Mouse (Mus musculus) urinary bladder, postnatal 14 days (tissue): ENCODE results near the gene Gabrr3.
"Not testable (repeated sequence)": the region's sequence is repeated elsewhere in the genome, so short reads cannot be mapped to it uniquely, and the experiment has no call there.

ENCODE experiments used
- DNase-seq: peaks from one replicate; pipeline ENCODE4 v3.0.0; 2021; ENCODE audit warnings: low spot score

Gabrr3 gene

DNA sequence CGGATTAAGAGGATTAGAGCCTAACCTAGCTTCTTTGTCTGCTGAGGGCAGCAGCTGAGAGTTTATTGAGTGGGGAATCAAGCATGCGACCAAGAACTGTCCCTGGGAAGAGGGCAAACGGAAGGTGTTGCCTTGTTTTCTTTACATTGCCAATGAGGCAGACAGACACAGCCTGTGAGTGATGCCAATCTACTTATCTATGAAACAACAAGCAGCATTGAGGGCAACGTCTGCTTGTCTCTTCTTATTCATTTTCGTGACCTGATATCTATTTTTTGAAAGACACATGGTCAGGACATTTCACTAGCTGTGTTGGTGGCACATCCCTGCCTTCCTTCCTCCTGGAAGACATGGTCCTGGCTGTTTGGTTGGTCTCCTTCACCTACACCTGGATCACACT, at the start of gene Gabrr3:
TSS of gene Gabrr3 (plus strand) at position 301 of the 400 bp plus-strand sequence.
- no peak for DNase-seq

DNA sequence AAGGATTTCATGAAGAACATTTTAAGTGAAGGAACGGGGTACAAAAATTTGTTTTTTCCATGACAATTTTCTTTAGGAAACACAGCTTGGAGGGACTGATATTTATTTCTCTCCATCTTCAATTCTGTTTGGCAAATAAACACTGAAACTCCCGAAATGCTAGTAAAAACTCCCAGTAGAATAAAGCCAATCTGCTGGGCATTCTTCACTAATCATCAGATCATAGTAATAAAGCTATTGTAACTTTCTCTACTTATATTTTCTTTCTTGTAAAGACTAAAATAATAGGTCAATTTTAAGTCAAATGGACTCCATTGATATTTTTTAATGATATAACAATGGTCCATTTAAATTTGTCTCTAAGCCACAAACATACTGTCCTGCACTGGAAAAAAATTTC, 43.2 kb upstream of the Gabrr3 start, which contains the start of gene Olfr209:
TSS of gene Olfr209 (minus strand) at position 101 of the 400 bp plus-strand sequence.
- no peak for DNase-seq

GRCm38 (mm10) chr16:59393300-59393699, 13.8 kb upstream of the Gabrr3 start:
- DNase-seq: no peak

DNA sequence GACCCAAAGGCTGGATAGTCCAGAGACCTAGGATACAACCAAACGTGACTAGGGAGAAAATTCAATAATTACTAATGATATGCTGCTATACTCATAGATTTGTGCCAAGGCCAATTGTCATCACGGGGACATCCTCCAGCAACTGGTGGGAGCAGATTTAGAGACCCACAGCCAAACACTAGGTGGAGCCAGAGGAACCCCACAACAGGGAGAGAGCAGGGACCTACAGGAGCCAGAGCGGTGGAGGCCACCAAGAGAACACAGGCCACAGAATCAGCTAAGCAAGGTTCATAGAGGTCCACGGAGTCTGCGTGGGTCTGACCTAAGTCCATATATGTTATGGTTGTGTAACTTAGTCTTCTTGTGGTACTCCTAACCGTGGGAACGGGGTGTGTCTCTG, 6.0 kb upstream of the Gabrr3 start:
- no peak for DNase-seq

- DNase-seq: no peak
Measured at GRCm38 (mm10) chr16:59401985-59402384, 5.1 kb upstream of the Gabrr3 start.

GRCm38 (mm10) chr16:59403684-59404083, 3.4 kb upstream of the Gabrr3 start:
- no peak for DNase-seq

DNA sequence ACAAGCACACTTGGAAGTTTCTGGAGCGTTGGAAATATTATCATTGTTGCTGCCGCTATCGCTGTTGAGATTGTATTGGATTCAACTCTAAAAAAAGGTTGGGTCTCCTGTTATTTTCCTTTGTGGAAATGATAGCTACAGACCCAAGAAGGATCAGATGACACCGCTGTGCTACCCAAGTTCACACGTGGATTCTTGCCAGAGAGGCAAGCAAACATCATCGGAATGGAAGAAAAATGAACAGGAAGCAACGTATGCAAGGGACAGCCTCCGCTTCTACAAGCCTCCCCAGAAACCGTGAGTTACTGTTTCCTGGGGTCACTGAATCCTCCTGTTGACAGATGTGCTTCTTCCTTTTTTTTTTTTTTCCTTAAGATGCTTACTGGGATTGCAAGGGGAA, 2.3 kb upstream of the Gabrr3 start:
- DNase-seq: no peak

DNA sequence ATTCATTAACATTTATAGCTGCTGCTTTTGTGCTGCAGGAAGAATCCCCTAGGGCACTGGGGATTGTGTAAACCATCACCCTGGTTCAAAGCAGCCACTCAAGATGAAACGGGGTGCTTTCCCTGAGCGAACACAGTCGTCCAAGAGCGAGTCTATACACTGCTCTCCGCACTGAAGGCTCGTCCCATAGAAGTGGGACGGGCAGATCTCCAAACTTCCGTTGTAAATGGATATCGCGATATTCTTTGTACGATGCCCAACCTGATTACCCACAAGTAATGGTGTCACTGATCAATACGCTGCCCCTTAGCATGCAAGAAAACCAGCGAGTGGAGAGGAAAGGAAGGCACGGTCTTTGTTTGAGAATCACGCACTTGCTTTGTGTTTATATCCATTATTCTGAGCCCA, 2.2 kb downstream of the Gabrr3 start:
- no peak for DNase-seq

DNA sequence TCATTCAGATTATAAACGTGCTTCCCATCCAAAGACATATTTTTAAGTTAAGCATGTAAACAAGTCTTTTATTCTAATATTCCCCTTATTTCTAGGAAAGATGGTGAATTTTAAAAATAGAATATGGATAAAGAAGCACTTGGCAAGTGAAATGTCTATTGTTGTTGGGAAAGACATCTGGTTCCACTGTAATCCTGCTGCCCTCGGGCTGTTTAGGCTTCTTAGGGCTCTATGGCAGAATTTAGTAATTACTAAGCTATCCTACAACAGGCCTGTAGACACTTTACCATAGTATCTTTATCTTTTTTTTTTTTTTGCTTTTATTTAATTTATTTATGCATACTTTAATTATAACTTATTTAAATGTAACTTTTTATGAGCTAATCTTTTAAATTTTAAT, 2.7 kb downstream of the Gabrr3 start:
- no peak for DNase-seq

DNA sequence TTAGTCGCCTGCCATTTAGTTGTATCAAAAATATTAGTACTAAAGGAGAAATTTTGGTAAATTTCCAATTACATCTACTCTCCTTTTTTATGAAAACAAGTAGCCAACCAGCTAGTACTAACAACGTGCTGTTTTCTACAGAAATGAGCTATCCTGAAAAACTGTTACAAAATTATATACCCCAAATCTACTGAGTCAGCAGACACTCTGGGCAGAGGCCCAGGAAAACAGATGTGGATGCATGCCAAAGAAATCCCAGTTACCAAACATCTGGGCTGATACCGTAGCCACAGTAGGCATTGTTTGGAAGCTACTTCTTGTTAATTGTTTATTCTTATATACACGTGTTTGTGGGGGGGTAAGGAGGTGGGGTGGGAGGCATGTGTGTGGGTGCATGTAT, 6.3 kb downstream of the Gabrr3 start:
- DNase-seq: no peak

- no peak for DNase-seq
Measured at GRCm38 (mm10) chr16:59420237-59420866, 13.2 kb downstream of the Gabrr3 start.

GRCm38 (mm10) chr16:59420867-59421251, 13.7 kb downstream of the Gabrr3 start:
- DNase-seq: peak; percentile 74

- DNase-seq: no peak
Measured at GRCm38 (mm10) chr16:59421571-59422345, 14.6 kb downstream of the Gabrr3 start.

DNA sequence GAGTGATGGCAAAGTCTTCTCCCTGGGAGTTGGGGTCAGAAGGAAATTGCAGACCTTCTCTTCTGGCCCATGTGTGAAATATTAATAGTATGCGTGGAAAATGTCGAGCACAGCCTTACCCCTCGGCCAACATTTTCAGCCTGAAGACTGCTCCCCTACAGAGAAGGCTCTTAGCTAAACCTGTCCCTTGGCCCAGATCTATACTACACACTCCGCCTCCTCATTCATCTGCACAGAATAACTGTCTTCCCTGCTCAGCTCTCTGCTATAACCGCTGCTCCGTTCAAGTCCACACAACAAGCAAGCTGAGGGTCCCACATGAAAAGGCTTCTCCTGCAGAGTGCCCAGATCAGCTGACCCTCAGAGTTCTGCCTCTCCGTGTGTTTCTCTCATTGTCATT, 20.8 kb downstream of the Gabrr3 start:
- no peak for DNase-seq

GRCm38 (mm10) chr16:59433181-59433580, 26.0 kb downstream of the Gabrr3 start:
- no peak for DNase-seq

DNA sequence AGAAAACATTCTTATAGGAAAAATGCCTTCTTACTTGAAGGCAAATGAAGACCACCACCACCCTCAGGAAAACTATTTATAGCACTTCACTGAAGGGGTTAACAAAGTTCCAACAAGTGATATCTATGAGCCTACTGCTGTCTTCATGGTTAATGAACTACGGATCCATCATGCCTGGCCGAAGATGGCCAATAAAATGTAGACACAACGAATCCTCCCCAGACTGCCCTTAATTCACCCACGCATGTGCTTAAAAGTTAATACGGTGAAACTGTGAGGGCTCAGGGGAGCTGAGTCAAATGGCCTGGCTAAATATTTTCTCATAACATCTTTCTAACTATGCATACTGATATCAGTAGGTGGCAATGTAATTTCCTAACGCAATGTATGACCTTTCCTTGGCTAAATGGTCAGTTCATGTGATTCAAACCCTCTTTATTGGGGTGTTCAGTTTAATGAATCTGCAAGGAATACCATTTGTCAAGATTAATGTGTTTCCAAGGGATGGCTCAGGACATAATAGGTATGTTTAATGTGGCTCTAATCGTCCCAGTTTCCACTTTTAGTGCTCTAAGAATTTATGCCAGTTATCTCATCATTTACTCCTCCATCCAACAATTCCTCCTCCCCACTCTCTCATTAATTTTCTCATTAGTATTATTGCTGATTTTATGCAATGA, 37.9 kb downstream of the Gabrr3 start:
- no peak for DNase-seq

DNA sequence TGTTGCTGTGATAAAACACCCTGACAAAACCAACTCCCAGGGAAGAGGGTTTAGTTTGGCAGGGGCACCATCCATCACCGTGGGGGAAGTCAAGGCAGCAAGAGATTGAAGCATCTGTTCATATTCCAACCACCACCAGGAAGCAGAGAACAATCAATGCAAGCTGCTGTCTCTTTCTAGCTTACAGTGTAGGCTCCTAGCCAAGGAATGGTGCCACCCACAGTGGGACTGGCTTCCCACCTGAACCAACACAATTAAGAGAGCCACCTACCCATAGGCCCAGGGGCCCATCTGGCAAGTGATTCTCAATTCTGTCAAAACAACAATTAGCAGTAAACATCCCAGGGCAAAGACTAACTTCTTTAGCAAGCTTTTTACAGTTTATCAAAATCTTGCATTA, 41.0 kb downstream of the Gabrr3 start:
- no peak for DNase-seq

DNA sequence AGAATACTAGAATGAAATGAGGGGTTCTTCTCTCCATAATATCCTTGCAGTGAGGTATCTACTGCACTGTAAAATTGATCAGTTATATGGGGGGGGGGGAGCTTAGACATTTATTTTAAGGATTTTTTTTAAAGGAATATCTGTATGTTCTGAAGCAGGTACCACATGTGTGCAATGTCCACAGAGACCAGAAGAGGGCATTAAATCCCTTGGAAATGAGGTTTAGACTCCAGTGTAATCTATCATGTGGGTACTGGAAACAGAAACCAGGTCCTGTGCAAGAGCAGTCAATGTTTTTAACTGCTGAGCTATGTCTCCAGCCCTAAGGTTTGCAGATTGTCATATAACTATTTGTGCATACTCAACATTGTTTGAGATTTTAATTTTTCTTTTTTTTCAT, 42.0 kb downstream of the Gabrr3 start:
- DNase-seq: no peak

DNA sequence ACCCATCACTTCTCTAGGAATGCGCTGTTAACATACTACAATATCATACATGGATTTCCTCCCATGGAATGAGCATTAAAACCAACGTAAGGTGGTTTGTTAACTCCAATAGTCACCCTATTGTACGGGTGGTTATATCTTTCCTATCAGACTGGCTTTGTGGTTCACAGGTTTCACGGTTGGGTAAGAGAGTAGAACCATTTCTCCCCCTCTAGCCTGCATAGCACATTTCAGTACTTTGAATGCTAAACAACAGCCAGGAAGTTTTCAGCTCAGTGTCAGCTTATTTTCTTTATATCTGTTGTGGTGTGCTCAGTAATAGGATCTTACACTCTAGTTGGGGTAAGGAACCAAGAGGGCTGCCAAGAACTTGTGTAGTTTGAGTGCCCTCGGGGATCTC, 44.7 kb downstream of the Gabrr3 start:
- no peak for DNase-seq

GRCm38 (mm10) chr16:59459259-59459861, 52.2 kb downstream of the Gabrr3 start:
- not testable (repeated sequence) for DNase-seq

DNA sequence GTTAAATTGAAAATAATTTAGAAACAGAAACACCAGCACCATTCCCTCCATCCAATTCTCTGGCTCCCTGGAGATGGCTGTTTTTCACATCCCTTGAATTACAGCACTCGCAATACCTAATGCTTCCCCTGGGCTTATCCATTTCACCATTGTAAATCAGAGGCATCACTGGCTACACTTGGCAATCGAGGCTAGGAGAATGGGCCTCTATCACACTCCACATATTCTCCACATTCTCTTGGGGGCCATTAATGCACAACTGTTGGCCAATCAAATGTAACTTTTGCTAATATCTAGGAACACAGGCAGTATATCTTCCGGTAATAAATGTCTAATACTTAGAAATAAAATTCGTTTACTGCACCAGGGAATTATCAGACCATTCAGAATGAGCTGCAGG, 56.4 kb downstream of the Gabrr3 start:
- DNase-seq: no peak

DNA sequence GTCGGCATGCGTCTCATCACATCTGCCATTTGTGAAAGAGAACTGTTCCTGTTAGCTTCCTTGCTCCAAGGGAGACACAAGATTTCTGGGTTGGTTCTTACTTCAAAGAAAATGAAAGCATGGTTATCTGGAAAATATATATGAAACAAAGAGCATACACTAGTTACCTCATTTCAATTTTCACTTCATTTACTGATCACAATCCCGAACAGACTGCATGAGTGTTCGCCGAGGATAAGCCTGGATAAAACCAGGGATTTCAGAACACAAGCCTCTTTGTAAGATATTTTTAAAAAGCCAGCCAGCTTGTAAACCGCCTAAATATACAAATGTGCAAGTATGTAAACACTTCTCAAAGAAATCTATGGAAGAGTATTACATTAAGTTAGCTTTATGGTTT, 56.8 kb downstream of the Gabrr3 start:
- DNase-seq: no peak

GRCm38 (mm10) chr16:59469846-59470245, 62.7 kb downstream of the Gabrr3 start:
- DNase-seq: no peak
